Mouse (Mus musculus) MEL (cell line): ENCODE measurements at regions not wholly inside any gene's neighbourhood (a gene's known extent, or its start where the extent isn't known, plus 50 kb on each side); places are given as distances from the start of the nearest gene placed in this dataset.

Source experiments
- DNase-seq: peaks from one replicate; pipeline ENCODE4 v3.0.0; 2011; ENCODE audit warnings: low read depth, low spot score
- H3K27ac ChIP-seq: 2 replicates; pipeline ENCODE4 v1.5.1; 2012; ENCODE audit warnings: low read depth, mild to moderate bottlenecking, control low read depth, low read length, moderate library complexity; ENCODE audit not compliant: control insufficient read depth
- H3K27me3 ChIP-seq, 2 experiments: fragments of 150-350 bp in 1 of 2; sonication (generic) in 1 of 2; 2 replicates each; pipeline ENCODE4 v1.6.1; 2012; ENCODE audit warnings: low read length in 2 of 2, mild to moderate bottlenecking in 2 of 2, improper control_type of control experiment in 1 of 2, moderate library complexity in 1 of 2; ENCODE audit not compliant: insufficient read depth in 2 of 2, control insufficient read depth in 1 of 2
- H3K36me3 ChIP-seq, 2 experiments: 2 replicates each; pipeline ENCODE4 v1.6.1; 2012 to 2014; ENCODE audit warnings: low read length in 2 of 2, improper control_type of control experiment in 1 of 2, inconsistent platforms in 1 of 2, mild to moderate bottlenecking in 1 of 2; ENCODE audit not compliant: insufficient read depth in 2 of 2, control insufficient read depth in 1 of 2
- H3K4me1 ChIP-seq, 2 experiments: fragments of 150-350 bp in 1 of 2; sonication (generic) in 1 of 2; 2 replicates each; pipeline ENCODE4 v1.6.1; 2012; ENCODE audit warnings: low read length in 2 of 2, improper control_type of control experiment in 1 of 2, mild to moderate bottlenecking in 1 of 2; ENCODE audit not compliant: insufficient read depth in 2 of 2, control insufficient read depth in 1 of 2
- H3K4me3 ChIP-seq, 2 experiments: fragments of 150-350 bp in 1 of 2; sonication (generic) in 1 of 2; 2 replicates each; pipeline ENCODE4 v1.5.1; 2012; ENCODE audit warnings: low read depth in 2 of 2, low read length in 2 of 2, mild to moderate bottlenecking in 2 of 2, moderate library complexity in 2 of 2, control low read depth in 1 of 2, improper control_type of control experiment in 1 of 2; ENCODE audit not compliant: control insufficient read depth in 1 of 2, insufficient read depth in 1 of 2
- H3K79me2 ChIP-seq: 2 replicates; pipeline ENCODE4 v1.6.1; 2012; ENCODE audit warnings: mild to moderate bottlenecking, low read length, moderate library complexity; ENCODE audit not compliant: control insufficient read depth, poor library complexity, insufficient read depth
- H3K9ac ChIP-seq: 2 replicates; pipeline ENCODE4 v1.6.1; 2012; ENCODE audit warnings: low read depth, mild to moderate bottlenecking, control low read depth, low read length, moderate library complexity; ENCODE audit not compliant: control insufficient read depth, poor library complexity, severe bottlenecking
- H3K9me3 ChIP-seq: fragments of 150-350 bp; sonication (generic); replicated peaks from 2 replicates; pipeline ENCODE4 v1.6.1; 2012; ENCODE audit warnings: mild to moderate bottlenecking, low read length, improper control_type of control experiment, moderate library complexity; ENCODE audit not compliant: insufficient read depth
- CHD1 ChIP-seq: IDR thresholded peaks from 2 replicates; pipeline ENCODE4 v1.6.1; 2012; ENCODE audit warnings: low read depth, mild to moderate bottlenecking, inconsistent platforms, low read length, improper control_type of control experiment
- CHD2 ChIP-seq: IDR thresholded peaks from 2 replicates; pipeline ENCODE4 v1.6.1; 2011; ENCODE audit warnings: low read length, improper control_type of control experiment
- CTCF ChIP-seq, 3 experiments: IDR thresholded peaks in 2 of 3; conservative IDR thresholded peaks in 1 of 3; 2 replicates each; pipeline ENCODE4 v1.5.1; 2011 to 2012; ENCODE audit warnings: low read length in 3 of 3, low read depth in 2 of 3, mild to moderate bottlenecking in 2 of 3, improper control_type of control experiment in 1 of 3, inconsistent platforms in 1 of 3, mixed read lengths in 1 of 3, moderate library complexity in 1 of 3; ENCODE audit not compliant: control insufficient read depth in 1 of 3, insufficient read depth in 1 of 3, poor library complexity in 1 of 3, severe bottlenecking in 1 of 3
- E2F4 ChIP-seq: IDR thresholded peaks from 2 replicates; pipeline ENCODE4 v1.6.1; 2011; ENCODE audit warnings: low read depth, low read length, improper control_type of control experiment, borderline replicate concordance
- ELF1 ChIP-seq: IDR thresholded peaks from 2 replicates; pipeline ENCODE4 v1.6.1; 2014; ENCODE audit warnings: low read depth, mild to moderate bottlenecking, inconsistent platforms, low read length, improper control_type of control experiment, moderate library complexity
- EP300 ChIP-seq, 2 experiments: IDR thresholded peaks; 2 replicates each; pipeline ENCODE4 v1.6.1; 2011; ENCODE audit warnings: improper control_type of control experiment in 2 of 2, low read length in 2 of 2, low read depth in 1 of 2, mild to moderate bottlenecking in 1 of 2
- GABPA ChIP-seq: IDR thresholded peaks from 2 replicates; pipeline ENCODE4 v1.6.1; 2012; ENCODE audit warnings: low read depth, mild to moderate bottlenecking, inconsistent platforms, low read length, improper control_type of control experiment, moderate library complexity
- GATA1 ChIP-seq: IDR thresholded peaks from 2 replicates; pipeline ENCODE4 v1.6.1; 2011; ENCODE audit warnings: low read depth, low read length, improper control_type of control experiment
- KAT2A ChIP-seq: conservative IDR thresholded peaks from 2 replicates; pipeline ENCODE4 v1.6.1; 2012; ENCODE audit warnings: low read depth, low read length, improper control_type of control experiment, inconsistent platforms
- MAFK ChIP-seq: IDR thresholded peaks from 2 replicates; pipeline ENCODE4 v1.6.1; 2011; ENCODE audit warnings: low read depth, mild to moderate bottlenecking, low read length, improper control_type of control experiment, borderline replicate concordance
- MEF2A ChIP-seq: IDR thresholded peaks from 2 replicates; pipeline ENCODE4 v1.6.1; 2014; ENCODE audit warnings: low read depth, mild to moderate bottlenecking, inconsistent platforms, low read length, improper control_type of control experiment; ENCODE audit not compliant: poor library complexity, insufficient replicate concordance, severe bottlenecking; ENCODE audit errors: extremely low read depth
- MYB ChIP-seq: IDR thresholded peaks from 2 replicates; pipeline ENCODE4 v1.6.1; 2011; ENCODE audit warnings: mild to moderate bottlenecking, low read depth, low read length, improper control_type of control experiment
- MYC ChIP-seq: IDR thresholded peaks from 2 replicates; pipeline ENCODE4 v1.6.1; 2011; ENCODE audit warnings: low read depth, mild to moderate bottlenecking, low read length, improper control_type of control experiment, moderate library complexity
- NELFE ChIP-seq: IDR thresholded peaks from 2 replicates; pipeline ENCODE4 v1.6.1; 2011; ENCODE audit warnings: low read depth, low read length, improper control_type of control experiment
- NRF1 ChIP-seq: IDR thresholded peaks from 2 replicates; pipeline ENCODE4 v1.6.1; 2014; ENCODE audit warnings: low read depth, mild to moderate bottlenecking, inconsistent platforms, low read length, improper control_type of control experiment, moderate library complexity; ENCODE audit not compliant: poor library complexity, insufficient read depth, severe bottlenecking
- POLR2AphosphoS2 ChIP-seq: IDR thresholded peaks from 2 replicates; pipeline ENCODE4 v1.6.1; 2011; ENCODE audit warnings: low read length, improper control_type of control experiment
- TAL1 ChIP-seq: IDR thresholded peaks from 2 replicates; pipeline ENCODE4 v1.6.1; 2012; ENCODE audit warnings: mild to moderate bottlenecking, inconsistent platforms, low read length, moderate library complexity, mixed read lengths
- TCF12 ChIP-seq: IDR thresholded peaks from 2 replicates; pipeline ENCODE4 v1.6.1; 2014; ENCODE audit warnings: low read depth, mild to moderate bottlenecking, inconsistent platforms, low read length, improper control_type of control experiment, moderate library complexity
- UBTF ChIP-seq: IDR thresholded peaks from 2 replicates; pipeline ENCODE4 v1.6.1; 2012; ENCODE audit warnings: low read depth, mild to moderate bottlenecking, inconsistent platforms, low read length, improper control_type of control experiment, moderate library complexity, borderline replicate concordance; ENCODE audit not compliant: insufficient read depth
- USF1 ChIP-seq: IDR thresholded peaks from 2 replicates; pipeline ENCODE4 v1.6.1; 2014; ENCODE audit warnings: low read depth, mild to moderate bottlenecking, inconsistent platforms, low read length, improper control_type of control experiment, moderate library complexity
- USF2 ChIP-seq, 2 experiments: IDR thresholded peaks; 2 replicates each; pipeline ENCODE4 v1.6.1; 2011 to 2012; ENCODE audit warnings: improper control_type of control experiment in 2 of 2, low read length in 2 of 2, borderline replicate concordance in 1 of 2, inconsistent platforms in 1 of 2, low read depth in 1 of 2, mild to moderate bottlenecking in 1 of 2; ENCODE audit not compliant: insufficient read depth in 1 of 2
- ZKSCAN1 ChIP-seq: IDR thresholded peaks from 2 replicates; pipeline ENCODE4 v1.6.1; 2012; ENCODE audit warnings: low read depth, mild to moderate bottlenecking, inconsistent platforms, low read length, improper control_type of control experiment, moderate library complexity
- ZMIZ1 ChIP-seq: IDR thresholded peaks from 2 replicates; pipeline ENCODE4 v1.6.1; 2012; ENCODE audit warnings: low read depth, mild to moderate bottlenecking, inconsistent platforms, low read length, improper control_type of control experiment, moderate library complexity

DNA sequence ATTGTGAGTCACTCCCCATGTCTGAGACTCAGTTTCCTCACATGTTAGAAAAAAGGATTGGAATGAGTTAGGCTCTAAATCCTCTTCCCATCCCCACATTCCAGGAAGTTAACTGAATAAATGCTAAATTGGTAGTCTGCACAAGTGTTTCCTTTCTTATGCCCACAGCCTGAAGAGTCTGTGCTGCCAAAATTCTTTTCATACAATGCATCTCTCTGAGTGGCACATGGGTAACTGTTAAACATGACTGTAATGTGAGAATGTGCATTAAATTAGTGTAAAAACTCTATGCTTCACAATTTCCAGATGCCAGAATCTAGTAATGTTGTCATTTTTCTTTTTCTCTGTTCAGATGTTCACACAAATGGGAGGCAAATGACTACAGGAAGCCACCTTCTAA, 317.5 kb upstream of the A1bg start:
- DNase-seq, result no peak
- Histone ChIP-seq H3K36me3 (no peaks in the 10 kb centered on the region), H3K27ac (no peak overlapping the region), H3K4me1 (no peaks in the 10 kb centered on the region), H3K79me2 (no peaks in the 10 kb centered on the region), H3K9me3 (no peaks in the 10 kb centered on the region), H3K9ac (no peak overlapping the region), H3K4me3 (no peak overlapping the region), H3K27me3 (no peaks in the 10 kb centered on the region)
- TF ChIP-seq MAFK (no peak), CHD2 (no peak), CTCF (IDR thresholded peaks at IDR 0.05 in 2 of 3, conservative IDR thresholded peaks at IDR 0.05 in 1 of 3; ENCODE audit: control insufficient read depth in 1 of 3, insufficient read depth in 1 of 3, low read depth in 2 of 3, low read length in 3 of 3, poor library complexity in 1 of 3, severe bottlenecking in 1 of 3) (no peak), CHD1 (no peak), ZMIZ1 (no peak), KAT2A (no peak), MYB (no peak), ELF1 (no peak), E2F4 (no peak), NELFE (no peak), NRF1 (no peak), MEF2A (no peak)

DNA sequence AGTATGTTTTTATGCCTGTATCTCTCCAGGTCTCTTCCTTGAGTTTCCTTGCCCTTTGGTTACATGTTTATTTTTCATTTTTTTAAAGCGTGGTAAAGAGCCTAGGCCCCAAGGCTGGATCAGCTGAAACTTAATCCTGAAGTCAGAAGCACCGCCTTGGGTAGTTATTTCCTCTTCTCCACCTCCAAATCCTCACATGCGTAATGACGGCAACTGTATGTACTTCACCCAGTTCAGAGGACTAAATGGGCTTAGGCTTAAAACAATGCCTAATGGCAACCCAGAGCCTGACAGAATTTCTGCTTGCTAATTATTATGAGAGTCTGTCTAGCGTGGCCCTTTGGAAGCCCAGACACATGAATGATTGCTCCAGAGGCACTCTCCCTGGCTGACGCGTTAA, 316.6 kb upstream of the A1bg start:
- DNase-seq, result no peak
- Histone ChIP-seq H3K27ac (no peak overlapping the region), H3K9ac (no peak overlapping the region), H3K4me1 (no peaks in the 10 kb centered on the region), H3K27me3 (no peaks in the 10 kb centered on the region), H3K4me3 (no peak overlapping the region), H3K36me3 (no peaks in the 10 kb centered on the region), H3K9me3 (no peaks in the 10 kb centered on the region), H3K79me2 (no peaks in the 10 kb centered on the region)
- TF ChIP-seq ZKSCAN1, result no peak
- TF ChIP-seq USF1, result no peak
- no peak for TF ChIP-seq GATA1
- TF ChIP-seq MEF2A, result no peak
- no peak for TF ChIP-seq EP300 (IDR thresholded peaks at IDR 0.05; ENCODE audit: low read depth in 1 of 2, low read length in 2 of 2)
- no peak for TF ChIP-seq TCF12
- no peak for TF ChIP-seq USF2 (IDR thresholded peaks at IDR 0.05; ENCODE audit: borderline replicate concordance in 1 of 2, insufficient read depth in 1 of 2, low read depth in 1 of 2, low read length in 2 of 2)
- no peak for TF ChIP-seq POLR2AphosphoS2
- no peak for TF ChIP-seq NELFE
- no peak for TF ChIP-seq MYC
- no peak for TF ChIP-seq ZMIZ1
- TF ChIP-seq CHD2, result no peak
- TF ChIP-seq TAL1, result no peak
- no peak for TF ChIP-seq UBTF
- no peak for TF ChIP-seq CHD1
- TF ChIP-seq E2F4, result no peak
- no peak for TF ChIP-seq CTCF (IDR thresholded peaks at IDR 0.05 in 2 of 3, conservative IDR thresholded peaks at IDR 0.05 in 1 of 3; ENCODE audit: control insufficient read depth in 1 of 3, insufficient read depth in 1 of 3, low read depth in 2 of 3, low read length in 3 of 3, poor library complexity in 1 of 3, severe bottlenecking in 1 of 3)
- no peak for TF ChIP-seq NRF1
- TF ChIP-seq GABPA, result no peak
